Mouse (Mus musculus) MEL (cell line): ENCODE measurements around the gene Hsdl1. TPM values are rescaled to one million over a fixed set of nuclear protein-coding genes. Genes with fewer than 3 reads are reported as not detected.

Experiments used
- DNase-seq: peaks from one replicate; pipeline ENCODE4 v3.0.0; 2011; ENCODE audit warnings: low read depth, low spot score
- H3K27ac ChIP-seq: 2 replicates; pipeline ENCODE4 v1.5.1; 2012; ENCODE audit warnings: low read depth, mild to moderate bottlenecking, control low read depth, low read length, moderate library complexity; ENCODE audit not compliant: control insufficient read depth
- H3K27me3 ChIP-seq, 2 experiments: fragments of 150-350 bp in 1 of 2; sonication (generic) in 1 of 2; 2 replicates each; pipeline ENCODE4 v1.6.1; 2012; ENCODE audit warnings: low read length in 2 of 2, mild to moderate bottlenecking in 2 of 2, improper control_type of control experiment in 1 of 2, moderate library complexity in 1 of 2; ENCODE audit not compliant: insufficient read depth in 2 of 2, control insufficient read depth in 1 of 2
- H3K36me3 ChIP-seq, 2 experiments: 2 replicates each; pipeline ENCODE4 v1.6.1; 2012 to 2014; ENCODE audit warnings: low read length in 2 of 2, improper control_type of control experiment in 1 of 2, inconsistent platforms in 1 of 2, mild to moderate bottlenecking in 1 of 2; ENCODE audit not compliant: insufficient read depth in 2 of 2, control insufficient read depth in 1 of 2
- H3K4me1 ChIP-seq, 2 experiments: fragments of 150-350 bp in 1 of 2; sonication (generic) in 1 of 2; 2 replicates each; pipeline ENCODE4 v1.6.1; 2012; ENCODE audit warnings: low read length in 2 of 2, improper control_type of control experiment in 1 of 2, mild to moderate bottlenecking in 1 of 2; ENCODE audit not compliant: insufficient read depth in 2 of 2, control insufficient read depth in 1 of 2
- H3K4me3 ChIP-seq, 2 experiments: fragments of 150-350 bp in 1 of 2; sonication (generic) in 1 of 2; 2 replicates each; pipeline ENCODE4 v1.5.1; 2012; ENCODE audit warnings: low read depth in 2 of 2, low read length in 2 of 2, mild to moderate bottlenecking in 2 of 2, moderate library complexity in 2 of 2, control low read depth in 1 of 2, improper control_type of control experiment in 1 of 2; ENCODE audit not compliant: control insufficient read depth in 1 of 2, insufficient read depth in 1 of 2
- H3K79me2 ChIP-seq: 2 replicates; pipeline ENCODE4 v1.6.1; 2012; ENCODE audit warnings: mild to moderate bottlenecking, low read length, moderate library complexity; ENCODE audit not compliant: control insufficient read depth, poor library complexity, insufficient read depth
- H3K9ac ChIP-seq: 2 replicates; pipeline ENCODE4 v1.6.1; 2012; ENCODE audit warnings: low read depth, mild to moderate bottlenecking, control low read depth, low read length, moderate library complexity; ENCODE audit not compliant: control insufficient read depth, poor library complexity, severe bottlenecking
- H3K9me3 ChIP-seq: fragments of 150-350 bp; sonication (generic); replicated peaks from 2 replicates; pipeline ENCODE4 v1.6.1; 2012; ENCODE audit warnings: mild to moderate bottlenecking, low read length, improper control_type of control experiment, moderate library complexity; ENCODE audit not compliant: insufficient read depth
- BHLHE40 ChIP-seq: IDR thresholded peaks from 2 replicates; pipeline ENCODE4 v1.6.1; 2012; ENCODE audit warnings: low read depth, mild to moderate bottlenecking, inconsistent platforms, low read length, improper control_type of control experiment, borderline replicate concordance
- CHD1 ChIP-seq: IDR thresholded peaks from 2 replicates; pipeline ENCODE4 v1.6.1; 2012; ENCODE audit warnings: low read depth, mild to moderate bottlenecking, inconsistent platforms, low read length, improper control_type of control experiment
- E2F4 ChIP-seq: IDR thresholded peaks from 2 replicates; pipeline ENCODE4 v1.6.1; 2011; ENCODE audit warnings: low read depth, low read length, improper control_type of control experiment, borderline replicate concordance
- ETS1 ChIP-seq: IDR thresholded peaks from 2 replicates; pipeline ENCODE4 v1.6.1; 2012; ENCODE audit warnings: low read depth, mild to moderate bottlenecking, inconsistent platforms, low read length, improper control_type of control experiment, moderate library complexity
- MAFK ChIP-seq: IDR thresholded peaks from 2 replicates; pipeline ENCODE4 v1.6.1; 2011; ENCODE audit warnings: low read depth, mild to moderate bottlenecking, low read length, improper control_type of control experiment, borderline replicate concordance
- MEF2A ChIP-seq: IDR thresholded peaks from 2 replicates; pipeline ENCODE4 v1.6.1; 2014; ENCODE audit warnings: low read depth, mild to moderate bottlenecking, inconsistent platforms, low read length, improper control_type of control experiment; ENCODE audit not compliant: poor library complexity, insufficient replicate concordance, severe bottlenecking; ENCODE audit errors: extremely low read depth
- NELFE ChIP-seq: IDR thresholded peaks from 2 replicates; pipeline ENCODE4 v1.6.1; 2011; ENCODE audit warnings: low read depth, low read length, improper control_type of control experiment
- NRF1 ChIP-seq: IDR thresholded peaks from 2 replicates; pipeline ENCODE4 v1.6.1; 2014; ENCODE audit warnings: low read depth, mild to moderate bottlenecking, inconsistent platforms, low read length, improper control_type of control experiment, moderate library complexity; ENCODE audit not compliant: poor library complexity, insufficient read depth, severe bottlenecking
- POLR2AphosphoS2 ChIP-seq: IDR thresholded peaks from 2 replicates; pipeline ENCODE4 v1.6.1; 2011; ENCODE audit warnings: low read length, improper control_type of control experiment
- RAD21 ChIP-seq: IDR thresholded peaks from 2 replicates; pipeline ENCODE4 v1.6.1; 2011; ENCODE audit warnings: mild to moderate bottlenecking, low read depth, low read length, improper control_type of control experiment
- TAL1 ChIP-seq: IDR thresholded peaks from 2 replicates; pipeline ENCODE4 v1.6.1; 2012; ENCODE audit warnings: mild to moderate bottlenecking, inconsistent platforms, low read length, moderate library complexity, mixed read lengths
- TBP ChIP-seq: IDR thresholded peaks from 2 replicates; pipeline ENCODE4 v1.8.0; 2011; ENCODE audit warnings: low read depth, low read length, improper control_type of control experiment
- TCF12 ChIP-seq: IDR thresholded peaks from 2 replicates; pipeline ENCODE4 v1.6.1; 2014; ENCODE audit warnings: low read depth, mild to moderate bottlenecking, inconsistent platforms, low read length, improper control_type of control experiment, moderate library complexity
- USF1 ChIP-seq: IDR thresholded peaks from 2 replicates; pipeline ENCODE4 v1.6.1; 2014; ENCODE audit warnings: low read depth, mild to moderate bottlenecking, inconsistent platforms, low read length, improper control_type of control experiment, moderate library complexity
- ZNF384 ChIP-seq: IDR thresholded peaks from 2 replicates; pipeline ENCODE4 v1.6.1; 2012; ENCODE audit warnings: low read depth, mild to moderate bottlenecking, inconsistent platforms, low read length, improper control_type of control experiment
- polyA plus RNA-seq, 2 experiments: library from polyadenylated mRNA; stranded (reverse) in 1 of 2; unstranded in 1 of 2; fragments of >175 nt in 1 of 2; fragments of >200 nt in 1 of 2; gene quantifications; 2 replicates each; pipeline versions ENCODE4 v1.2.1 to v1.2.4; 2012; ENCODE audit warnings: low replicate concordance in 2 of 2, low read depth in 1 of 2; ENCODE audit not compliant: insufficient read length in 2 of 2, insufficient read depth in 1 of 2, missing spikeins in 1 of 2
- total RNA-seq: library from RNA; depleted of rRNA; stranded (reverse); fragments of 300-350 nt; gene quantifications from 2 replicates; pipeline ENCODE4 v1.2.3, GENCODE M21; 2012

Hsdl1 gene
- total and polyA plus RNA-seq, 3 experiments: 29.4 to 46.3 (median 37.1) TPM

- peaks cover 0 to 5% of the 10 kb centered on the region in 2 experiments; a peak in 3 of 4 replicates for H3K36me3 ChIP-seq
- H3K9me3 ChIP-seq: no peaks in the 10 kb centered on the region
- no peak overlapping the region for H3K27ac ChIP-seq
- no peaks in the 10 kb centered on the region for H3K27me3 ChIP-seq
- no peak overlapping the region for H3K9ac ChIP-seq
- DNase-seq: no peak
- no peak overlapping the region for H3K4me3 ChIP-seq
- H3K79me2 ChIP-seq: peaks cover 14% of the 10 kb centered on the region
- TF ChIP-seq TAL1: no peak
- peaks cover 7 to 12% of the 10 kb centered on the region in 2 experiments; a peak in 3 of 4 replicates for H3K4me1 ChIP-seq
These were observed 6.0 kb downstream of the Hsdl1 start for GRCm38 (mm10) chr8:119568951-119569350.

DNA sequence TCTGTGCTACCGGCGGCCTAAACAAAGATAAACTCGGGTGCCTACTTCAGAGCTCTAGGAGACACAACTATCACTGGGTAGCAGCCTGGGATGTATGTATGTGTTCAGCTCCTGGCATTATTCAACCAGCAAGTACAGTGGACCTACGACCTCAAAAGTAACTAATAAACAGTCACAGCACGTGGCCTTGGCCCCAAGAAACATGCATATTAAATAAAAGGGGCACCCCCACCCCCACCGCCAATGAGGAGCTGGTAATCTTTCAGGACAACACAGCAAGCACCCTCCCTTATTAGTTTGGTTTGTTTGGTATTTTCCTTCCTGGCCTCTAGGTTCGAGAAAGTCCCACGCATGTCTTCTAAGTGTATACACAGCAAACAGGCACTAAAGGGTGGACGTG lies 6.7 kb downstream of the Hsdl1 start:
- DNase-seq: no peak
- TF ChIP-seq RAD21 (no peak), POLR2AphosphoS2 (no peak), MEF2A (no peak), TBP (no peak), ZNF384 (no peak), MAFK (no peak), TCF12 (no peak), NRF1 (no peak), E2F4 (no peak), CHD1 (no peak)
- Histone ChIP-seq H3K27ac (no peak overlapping the region), H3K4me1 (peaks cover 1 to 7% of the 10 kb centered on the region in 2 experiments; a peak in 2 of 4 replicates), H3K36me3 (no peaks in the 10 kb centered on the region; a peak in 1 of 4 replicates), H3K9ac (no peak overlapping the region), H3K27me3 (no peaks in the 10 kb centered on the region), H3K9me3 (no peaks in the 10 kb centered on the region), H3K79me2 (peaks cover 9% of the 10 kb centered on the region), H3K4me3 (no peak overlapping the region)

GRCm38 (mm10) chr8:119566367-119566766 lies 8.6 kb downstream of the Hsdl1 start:
- no peak overlapping the region for H3K9ac ChIP-seq
- no peaks in the 10 kb centered on the region; a peak in 1 of 4 replicates for H3K36me3 ChIP-seq
- H3K27ac ChIP-seq: no peak overlapping the region
- no peak for TF ChIP-seq USF1
- no peak for TF ChIP-seq ETS1
- TF ChIP-seq NELFE: no peak
- TF ChIP-seq BHLHE40: no peak
- TF ChIP-seq, all 39 proteins: peak for 0
- Histone ChIP-seq H3K9me3 (no peaks in the 10 kb centered on the region), H3K27me3 (no peaks in the 10 kb centered on the region), H3K4me1 (peaks cover 0 to 2% of the 10 kb centered on the region in 2 experiments; a peak in 1 of 4 replicates), H3K79me2 (no peaks in the 10 kb centered on the region), H3K4me3 (no peak overlapping the region)
- no peak for DNase-seq
